Mouse (Mus musculus) limb, embryonic 12.5 days (tissue): ENCODE data around the gene Acsm3. TPM values are rescaled to one million over a fixed set of nuclear protein-coding genes. Genes with fewer than 3 reads are reported as not detected.

Experiments
- ATAC-seq: fragments of 200-750 bp; cut with Nextera tagmentation; 2 replicates; pipeline ENCODE4 v1.8.0; 2017; ENCODE audit warnings: low read depth, moderate TSS enrichment; ENCODE audit not compliant: insufficient number of reproducible peaks, insufficient read depth, low FRiP score, low TSS enrichment
- H3K27ac ChIP-seq: fragments of 300-500 bp; sonication (generic); 2 replicates; pipeline ENCODE4 v1.5.1; 2016; ENCODE audit warnings: mild to moderate bottlenecking, moderate library complexity
- H3K27me3 ChIP-seq: fragments of 300-500 bp; sonication (generic); 2 replicates; pipeline ENCODE4 v1.6.1; 2016; ENCODE audit warnings: mild to moderate bottlenecking, moderate library complexity
- H3K36me3 ChIP-seq: fragments of 300-500 bp; sonication (generic); 2 replicates; pipeline ENCODE4 v1.6.1; 2016; ENCODE audit warnings: mild to moderate bottlenecking, moderate library complexity
- H3K4me1 ChIP-seq: fragments of 300-500 bp; sonication (generic); replicated peaks from 2 replicates; pipeline ENCODE4 v1.6.1; 2016
- H3K4me2 ChIP-seq: fragments of 300-500 bp; sonication (generic); 2 replicates; pipeline ENCODE4 v1.6.1; 2016; ENCODE audit warnings: mild to moderate bottlenecking, moderate library complexity
- H3K4me3 ChIP-seq: fragments of 300-500 bp; sonication (generic); replicated peaks from 2 replicates; pipeline ENCODE4 v1.5.1; 2016; ENCODE audit warnings: mild to moderate bottlenecking
- H3K9ac ChIP-seq: fragments of 300-500 bp; sonication (generic); replicated peaks from 2 replicates; pipeline ENCODE4 v1.6.1; 2016; ENCODE audit warnings: mild to moderate bottlenecking, moderate library complexity
- H3K9me3 ChIP-seq: fragments of 300-500 bp; sonication (generic); 2 replicates; pipeline ENCODE4 v1.6.1; 2016; ENCODE audit warnings: mild to moderate bottlenecking, moderate library complexity
- WGBS: fragments of 180-500 bp; shearing (Covaris S2); methylation state at CpG from one replicate; pipeline ENCODE4 v1.1.7; 2016; 5-methylcytosine and 5-hydroxymethylcytosine counted together
- polyA plus RNA-seq: library from polyadenylated mRNA; unstranded; fragments of >200 nt; fragmentation: Nextera tagmentation; extraction: Ambion mirVana; gene quantifications from 2 replicates; pipeline ENCODE4 v1.2.1, GENCODE M21; 2016

Gene Acsm3
- polyA plus RNA-seq, 1 experiment from 2014 or later: 0.13 TPM

DNA sequence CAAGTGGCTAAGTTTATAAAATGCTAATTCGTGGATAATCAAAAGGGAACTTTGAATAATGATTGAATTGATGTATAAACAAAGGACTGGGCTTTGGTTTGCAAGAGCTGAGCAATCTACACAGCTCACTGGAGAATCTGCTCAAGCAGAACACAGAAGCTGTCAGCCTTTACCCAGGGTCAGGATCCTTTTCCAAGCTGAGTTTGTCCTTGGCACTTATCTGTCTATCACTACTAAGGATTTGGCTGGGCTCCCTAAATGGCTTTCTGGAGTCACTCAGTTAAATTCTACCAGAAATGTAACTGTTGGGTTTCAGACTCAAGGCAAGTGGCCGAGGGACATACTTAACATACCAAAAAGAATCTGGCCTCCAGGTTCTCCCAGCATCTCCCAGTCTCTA, 10.8 kb upstream of the Acsm3 start:
- H3K27ac ChIP-seq: no peak overlapping the region
- no peak overlapping the region for H3K4me2 ChIP-seq
- 63% methylated on average over 2 of the region's 2 CpGs for WGBS
- H3K4me3 ChIP-seq: no peak overlapping the region
- ATAC-seq: no peak
- H3K36me3 ChIP-seq: no peaks in the 10 kb centered on the region
- no peaks in the 10 kb centered on the region for H3K27me3 ChIP-seq
- H3K9me3 ChIP-seq: no peaks in the 10 kb centered on the region
- no peaks in the 10 kb centered on the region for H3K4me1 ChIP-seq
- no peak overlapping the region for H3K9ac ChIP-seq

DNA sequence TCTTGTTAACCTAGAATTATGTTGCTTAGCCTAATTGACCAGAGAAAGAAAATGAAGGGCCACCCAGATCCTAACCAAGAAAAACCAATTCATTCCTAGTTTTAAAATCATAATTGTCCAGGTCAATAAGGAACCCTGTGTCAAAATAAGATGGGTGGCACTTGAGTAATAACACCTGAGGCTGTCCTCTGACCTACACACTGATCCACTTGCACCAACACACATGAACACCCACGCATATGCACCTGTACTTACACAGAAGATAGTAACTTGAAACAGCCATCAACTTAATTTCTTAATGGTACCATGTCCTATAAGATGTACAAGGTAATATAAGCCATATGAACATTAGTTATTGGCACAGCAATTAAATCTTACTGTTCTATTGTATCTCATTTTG, 7.0 kb upstream of the Acsm3 start:
- ATAC-seq: no peak
- Histone ChIP-seq H3K27me3 (no peaks in the 10 kb centered on the region), H3K27ac (no peak overlapping the region), H3K4me3 (no peak overlapping the region), H3K4me2 (no peak overlapping the region), H3K9me3 (no peaks in the 10 kb centered on the region), H3K9ac (no peak overlapping the region), H3K4me1 (no peaks in the 10 kb centered on the region), H3K36me3 (no peaks in the 10 kb centered on the region)
- WGBS: 87% methylated on average over 1 of the region's 1 CpGs

DNA sequence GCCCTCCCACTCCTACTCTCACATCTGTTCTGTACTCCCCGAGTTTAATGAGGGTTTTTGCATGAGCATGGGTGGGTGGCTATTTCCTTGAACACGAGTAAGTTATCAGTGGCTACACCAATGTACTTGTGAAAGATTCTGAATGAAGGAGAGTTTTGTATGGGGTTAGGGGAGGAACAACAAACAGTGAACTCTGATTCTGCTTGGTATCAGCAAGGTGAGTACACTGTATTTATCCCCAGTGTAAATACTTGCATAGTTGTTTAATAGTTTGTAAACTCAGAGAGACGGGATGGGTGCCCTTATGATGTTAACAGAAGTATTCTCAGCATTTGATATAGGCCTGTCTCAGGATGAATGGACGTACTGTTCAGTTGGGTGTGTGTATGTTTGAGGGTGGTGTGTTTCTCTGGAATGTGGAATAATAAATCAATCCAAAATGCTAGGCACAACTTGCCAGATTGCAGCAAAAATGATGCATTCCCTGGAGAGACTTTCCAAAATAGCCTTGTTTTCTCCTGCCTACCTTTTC, 1.5 kb downstream of the Acsm3 start:
- Histone ChIP-seq H3K27ac (no peak overlapping the region), H3K36me3 (no peaks in the 10 kb centered on the region), H3K4me3 (no peak overlapping the region), H3K9ac (no peak overlapping the region), H3K4me1 (no peaks in the 10 kb centered on the region), H3K27me3 (no peaks in the 10 kb centered on the region), H3K9me3 (no peaks in the 10 kb centered on the region), H3K4me2 (no peak overlapping the region)
- no peak for ATAC-seq
- WGBS: 46% methylated on average over 4 of the region's 4 CpGs

DNA sequence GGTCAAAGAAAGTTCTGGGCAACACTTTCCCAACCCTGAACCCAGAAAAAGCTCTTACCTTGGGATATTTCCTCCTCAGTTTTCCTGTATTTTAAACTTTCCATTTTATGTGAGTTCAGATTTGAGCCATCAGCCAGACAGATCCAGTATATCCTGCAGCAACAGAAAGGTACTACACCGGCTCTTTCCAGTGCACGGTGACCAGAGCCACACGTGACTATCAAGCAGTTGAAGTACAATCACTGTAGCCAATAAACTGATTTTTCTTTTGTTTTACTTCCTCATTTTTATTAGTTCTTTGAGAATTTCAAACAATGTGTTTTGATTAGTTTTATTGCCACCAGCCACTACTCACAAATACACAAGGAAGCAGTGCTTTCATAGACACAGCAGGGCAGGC, 3.7 kb downstream of the Acsm3 start:
- Histone ChIP-seq H3K9me3 (no peaks in the 10 kb centered on the region), H3K27ac (no peak overlapping the region), H3K4me2 (no peak overlapping the region), H3K4me1 (no peaks in the 10 kb centered on the region), H3K27me3 (no peaks in the 10 kb centered on the region), H3K36me3 (no peaks in the 10 kb centered on the region), H3K4me3 (no peak overlapping the region), H3K9ac (no peak overlapping the region)
- no peak for ATAC-seq
- 88% methylated on average over 3 of the region's 3 CpGs for WGBS

DNA sequence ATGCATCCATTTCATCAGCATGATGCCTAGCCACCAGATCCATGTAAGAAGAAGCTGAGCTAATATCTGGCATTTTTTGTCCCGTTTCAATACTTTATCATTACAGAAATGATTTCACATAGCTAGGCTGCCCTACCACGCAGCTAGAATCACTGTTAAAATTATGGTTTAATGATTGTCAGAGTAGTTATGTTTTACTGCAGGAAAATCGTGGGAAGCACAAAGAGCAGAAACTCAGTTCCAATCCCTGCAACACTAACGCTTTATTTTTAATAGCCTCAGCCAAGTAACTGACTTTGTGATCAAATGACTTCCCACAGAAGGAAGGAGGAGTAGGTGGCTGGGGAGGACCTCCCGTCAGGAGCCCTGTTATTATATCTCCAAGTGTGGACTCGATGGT, 6.3 kb downstream of the Acsm3 start:
- Histone ChIP-seq H3K4me1 (no peaks in the 10 kb centered on the region), H3K27ac (no peak overlapping the region), H3K36me3 (no peaks in the 10 kb centered on the region), H3K9ac (no peak overlapping the region), H3K4me2 (no peak overlapping the region), H3K27me3 (no peaks in the 10 kb centered on the region), H3K4me3 (no peak overlapping the region), H3K9me3 (no peaks in the 10 kb centered on the region)
- no peak for ATAC-seq
- WGBS: 74% methylated on average over 6 of the region's 6 CpGs

DNA sequence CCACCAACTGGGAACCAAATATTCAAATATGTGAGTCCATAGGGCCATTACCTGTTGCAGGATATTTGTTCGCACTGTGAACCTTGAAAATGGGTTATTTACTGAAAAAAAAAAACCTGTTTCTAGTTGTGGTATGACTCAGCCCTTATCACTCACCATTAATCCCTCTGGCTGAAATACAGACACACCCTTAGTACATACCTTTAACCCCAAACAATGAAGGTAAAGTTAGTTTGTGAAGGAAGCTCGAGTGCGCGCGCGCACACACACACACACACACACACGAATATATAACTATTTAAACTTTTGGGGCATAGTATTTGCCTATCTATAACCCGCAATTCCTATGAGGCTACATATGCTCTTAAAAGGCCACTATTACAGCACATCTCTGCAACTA, 9.2 kb downstream of the Acsm3 start:
- no peaks in the 10 kb centered on the region for H3K9me3 ChIP-seq
- no peaks in the 10 kb centered on the region for H3K36me3 ChIP-seq
- H3K4me2 ChIP-seq: no peak overlapping the region
- H3K9ac ChIP-seq: no peak overlapping the region
- 95% methylated on average over 8 of the region's 8 CpGs for WGBS
- H3K27me3 ChIP-seq: no peaks in the 10 kb centered on the region
- no peaks in the 10 kb centered on the region for H3K4me1 ChIP-seq
- no peak overlapping the region for H3K4me3 ChIP-seq
- H3K27ac ChIP-seq: no peak overlapping the region
- no peak for ATAC-seq

DNA sequence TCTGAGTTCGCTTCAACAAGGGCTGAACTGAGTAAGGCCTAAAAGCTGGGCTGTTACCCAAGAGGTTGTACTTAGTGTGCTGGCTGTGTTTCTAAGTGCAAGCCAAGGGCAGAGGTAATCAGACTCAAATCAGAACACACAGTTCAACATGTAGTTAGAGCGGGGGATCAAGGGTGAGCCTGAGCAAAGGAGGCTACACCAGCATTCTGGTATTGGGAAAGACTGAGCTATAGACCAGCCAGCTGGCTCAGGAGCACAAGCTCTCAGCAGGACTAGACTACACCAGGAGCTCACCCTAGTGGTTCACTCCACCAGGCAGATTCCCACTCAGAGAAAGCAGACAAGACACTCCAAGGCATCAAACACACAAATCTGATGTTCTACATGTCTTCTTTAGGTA, 22.7 kb downstream of the Acsm3 start:
- Histone ChIP-seq H3K4me1 (no peaks in the 10 kb centered on the region), H3K27ac (no peak overlapping the region), H3K4me3 (no peak overlapping the region), H3K4me2 (no peak overlapping the region), H3K27me3 (no peaks in the 10 kb centered on the region), H3K36me3 (peaks cover 49% of the 10 kb centered on the region), H3K9me3 (no peaks in the 10 kb centered on the region), H3K9ac (no peak overlapping the region)
- ATAC-seq: no peak
- 94% methylated on average over 2 of the region's 2 CpGs for WGBS

DNA sequence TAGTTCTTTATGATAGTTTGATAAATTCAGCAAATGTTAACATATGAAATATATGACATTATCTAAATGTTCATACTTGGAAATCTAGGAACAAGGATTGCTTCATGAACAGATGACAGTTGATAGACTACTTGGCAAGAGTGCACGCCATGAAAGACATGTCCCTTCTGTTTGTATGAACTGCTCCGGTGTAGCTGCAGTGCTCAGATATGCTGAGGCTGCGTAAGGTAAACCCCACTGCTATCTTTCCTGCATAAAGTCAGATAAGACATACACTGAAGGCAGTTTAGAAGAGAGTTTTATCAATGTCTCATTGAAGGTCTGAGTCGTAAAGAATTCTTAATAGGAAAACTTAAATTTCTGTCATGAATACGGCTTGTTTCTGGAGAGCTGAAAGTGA, 24.2 kb downstream of the Acsm3 start:
- H3K36me3 ChIP-seq: peaks cover 62% of the 10 kb centered on the region
- no peak overlapping the region for H3K9ac ChIP-seq
- 95% methylated on average over 5 of the region's 5 CpGs for WGBS
- ATAC-seq: no peak
- H3K4me2 ChIP-seq: no peak overlapping the region
- H3K4me1 ChIP-seq: no peaks in the 10 kb centered on the region
- no peaks in the 10 kb centered on the region for H3K27me3 ChIP-seq
- no peaks in the 10 kb centered on the region for H3K9me3 ChIP-seq
- no peak overlapping the region for H3K4me3 ChIP-seq
- H3K27ac ChIP-seq: no peak overlapping the region

DNA sequence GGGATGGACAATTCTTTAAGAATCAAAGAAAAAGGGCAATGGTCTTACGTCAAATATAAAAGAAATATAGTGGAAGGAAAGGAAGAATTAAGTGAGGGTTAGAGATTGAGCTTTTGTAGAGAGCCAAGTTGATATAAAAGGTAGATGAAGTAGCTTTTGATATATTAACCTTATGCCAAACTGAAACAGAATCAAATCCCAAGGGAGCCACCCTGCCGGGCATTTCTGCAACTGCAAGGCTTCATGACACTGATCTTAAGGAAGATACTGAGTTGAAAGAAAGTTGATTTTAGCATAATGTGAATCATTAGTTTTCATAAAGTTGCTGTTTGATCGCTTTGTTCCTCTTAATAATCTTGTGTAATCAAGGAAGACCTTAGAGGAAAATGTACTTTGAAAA, 28.3 kb downstream of the Acsm3 start:
- Histone ChIP-seq H3K9me3 (no peaks in the 10 kb centered on the region), H3K4me1 (peaks cover 10% of the 10 kb centered on the region; the same call in 1 of the 2 replicates), H3K27me3 (no peaks in the 10 kb centered on the region), H3K4me2 (no peak overlapping the region), H3K27ac (no peak overlapping the region), H3K9ac (no peak overlapping the region), H3K36me3 (peaks cover 65% of the 10 kb centered on the region), H3K4me3 (no peak overlapping the region)
- WGBS: 95% methylated on average over 3 of the region's 3 CpGs
- no peak for ATAC-seq

DNA sequence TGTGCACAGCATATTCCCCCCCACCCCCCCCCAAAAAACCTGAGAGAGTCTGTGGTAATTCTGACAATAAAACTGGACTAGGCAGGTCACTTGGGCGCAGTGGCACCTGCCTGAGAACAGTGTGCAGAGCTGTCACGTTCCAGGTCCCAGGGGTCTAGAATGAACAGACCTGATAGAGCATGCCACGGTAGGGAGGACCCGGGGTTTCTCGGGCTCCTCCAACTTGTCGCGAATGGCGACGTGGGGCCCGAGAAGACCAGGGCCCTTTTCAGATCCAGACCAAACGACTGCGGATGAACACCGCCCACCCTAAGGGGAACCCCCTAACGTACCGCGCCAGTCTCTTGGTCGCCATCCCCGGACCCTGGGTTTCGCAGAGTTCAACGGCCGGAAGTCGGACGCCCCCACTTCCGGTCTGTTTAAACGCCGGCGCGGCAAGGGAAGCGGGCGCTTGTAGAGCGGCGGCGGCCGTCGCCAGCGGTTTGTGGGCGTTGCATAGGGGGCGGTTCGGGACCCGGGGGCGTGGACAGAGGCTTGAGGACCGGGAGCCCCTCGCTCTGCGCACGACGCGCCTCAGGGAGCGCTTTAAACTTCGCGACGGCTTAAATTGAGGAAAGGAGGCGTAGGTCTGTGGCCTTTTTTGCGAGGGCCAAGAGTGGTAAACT, 33.0 kb downstream of the Acsm3 start, which contains the start of the genes Rexo5 and Eri2:
Gene Rexo5, plus strand, starts transcription at position 421 of the 665 bp plus-strand sequence.
Gene Eri2, minus strand, starts transcription at position 473 of the 665 bp plus-strand sequence.
- peaks cover 15% of the 10 kb centered on the region; the same call in 1 of the 2 replicates for H3K4me1 ChIP-seq
- peak within 1 kb of the TSS; percentile 74 for H3K4me2 ChIP-seq
- H3K27me3 ChIP-seq: no peaks in the 10 kb centered on the region
- H3K9me3 ChIP-seq: no peaks in the 10 kb centered on the region
- under 1% methylated on average over 53 of the region's 53 CpGs for WGBS
- peak within 1 kb of the TSS; percentile 69 for H3K4me3 ChIP-seq
- H3K27ac ChIP-seq: peak within 1 kb of the TSS; percentile 90
- peaks cover 28% of the 10 kb centered on the region for H3K36me3 ChIP-seq
- peak; percentile 100 for ATAC-seq
- H3K9ac ChIP-seq: peak within 1 kb of the TSS; percentile 78

DNA sequence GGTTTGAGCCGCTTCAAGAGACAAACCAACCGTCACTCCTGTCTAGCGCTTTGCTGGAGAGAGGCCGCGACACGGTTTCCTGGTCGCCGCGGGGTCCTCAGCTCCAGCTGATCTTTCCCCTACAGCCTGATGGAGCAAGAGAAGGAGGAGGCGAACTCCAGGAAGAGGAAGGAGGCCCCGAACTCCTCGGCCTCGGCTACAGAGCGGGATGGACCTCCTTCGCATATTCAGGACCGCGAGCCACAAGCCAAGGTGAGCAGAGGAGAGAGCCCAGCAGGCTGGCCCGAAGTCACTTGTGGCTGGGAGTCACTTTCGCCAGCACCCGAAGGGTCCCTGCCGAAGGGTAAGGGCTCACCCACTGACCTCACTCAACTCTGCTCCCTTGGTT, 33.5 kb downstream of the Acsm3 start:
- peak overlapping the region; percentile 69 for H3K4me3 ChIP-seq

DNA sequence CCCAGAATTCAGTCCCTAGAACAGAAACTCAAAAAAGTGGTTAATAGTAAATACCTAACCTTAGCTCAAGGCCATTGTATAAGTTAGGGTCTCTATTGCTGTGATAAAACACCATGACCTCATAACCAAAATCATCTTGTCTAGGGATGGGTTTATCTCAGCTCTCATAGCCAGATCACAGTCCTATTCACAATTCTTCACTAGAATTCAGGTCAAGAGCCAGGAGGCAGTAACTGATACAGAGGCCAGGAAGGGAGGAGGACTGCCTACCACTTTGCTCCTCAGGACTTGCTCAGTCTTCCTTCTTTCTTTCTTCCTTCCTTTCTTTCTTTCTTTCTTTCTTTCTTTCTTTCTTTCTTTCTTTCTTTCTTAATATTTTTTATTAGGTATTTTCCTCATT, 34.6 kb downstream of the Acsm3 start:
- Histone ChIP-seq H3K27me3 (no peaks in the 10 kb centered on the region), H3K9ac (no peak overlapping the region), H3K36me3 (peaks cover 17% of the 10 kb centered on the region), H3K4me2 (peak overlapping the region; percentile 51), H3K27ac (no peak overlapping the region), H3K4me1 (peaks cover 15% of the 10 kb centered on the region; the same call in 1 of the 2 replicates), H3K4me3 (peak overlapping the region; percentile 18), H3K9me3 (no peaks in the 10 kb centered on the region)
- ATAC-seq: no peak

More for the DNA sequence above, 33.5 kb downstream of the Acsm3 start:
- Histone ChIP-seq H3K27me3 (no peaks in the 10 kb centered on the region), H3K4me2 (peak overlapping the region; percentile 74), H3K9ac (peak overlapping the region; percentile 78), H3K36me3 (peaks cover 22% of the 10 kb centered on the region), H3K4me1 (peaks cover 15% of the 10 kb centered on the region; the same call in 1 of the 2 replicates), H3K9me3 (no peaks in the 10 kb centered on the region), H3K27ac (peak overlapping the region; percentile 90)
- peak; percentile 87; the same call in 1 of the 2 replicates for ATAC-seq
- under 1% methylated on average over 21 of the region's 21 CpGs for WGBS
